Mouse (Mus musculus) neural tube, embryonic 15.5 days (tissue): ENCODE results near the gene C1qtnf4. TPM values are rescaled to one million over a fixed set of nuclear protein-coding genes. Genes with fewer than 3 reads are reported as not detected.
A peak's percentile ranks its signal among the peaks of the same experiment; 100 is the strongest.
"Not testable (repeated sequence)": the region's sequence is repeated elsewhere in the genome, so short reads cannot be mapped to it uniquely, and the experiment has no call there.

Experiments used
- ATAC-seq: fragments of 200-750 bp; cut with Nextera tagmentation; 2 replicates; pipeline ENCODE4 v1.8.0; 2017; ENCODE audit warnings: mild to moderate bottlenecking, moderate TSS enrichment, moderate library complexity; ENCODE audit not compliant: low FRiP score
- H3K27ac ChIP-seq: fragments of 300-500 bp; sonication (generic); replicated peaks from 2 replicates; pipeline ENCODE4 v1.5.1; 2015; ENCODE audit warnings: mild to moderate bottlenecking, inconsistent platforms
- H3K27me3 ChIP-seq: fragments of 300-500 bp; sonication (generic); replicated peaks from 2 replicates; pipeline ENCODE4 v1.6.1; 2015; ENCODE audit warnings: inconsistent platforms
- H3K36me3 ChIP-seq: fragments of 300-500 bp; sonication (generic); 2 replicates; pipeline ENCODE4 v1.6.1; 2015; ENCODE audit warnings: inconsistent platforms
- H3K4me1 ChIP-seq: fragments of 300-500 bp; sonication (generic); 2 replicates; pipeline ENCODE4 v1.6.1; 2015; ENCODE audit warnings: inconsistent platforms
- H3K4me2 ChIP-seq: fragments of 300-500 bp; sonication (generic); 2 replicates; pipeline ENCODE4 v1.6.1; 2015; ENCODE audit warnings: inconsistent platforms, mild to moderate bottlenecking, moderate library complexity
- H3K4me3 ChIP-seq: fragments of 300-500 bp; sonication (generic); replicated peaks from 2 replicates; pipeline ENCODE4 v1.5.1; 2015; ENCODE audit warnings: mild to moderate bottlenecking, inconsistent platforms
- H3K9ac ChIP-seq: fragments of 300-500 bp; sonication (generic); replicated peaks from 2 replicates; pipeline ENCODE4 v1.6.1; 2015; ENCODE audit warnings: mild to moderate bottlenecking, inconsistent platforms
- H3K9me3 ChIP-seq: fragments of 300-500 bp; sonication (generic); replicated peaks from 2 replicates; pipeline ENCODE4 v1.6.1; 2016; ENCODE audit warnings: inconsistent platforms
- WGBS: fragments of 180-500 bp; shearing (Covaris S2); methylation state at CpG from one replicate; pipeline ENCODE4 v1.1.7; 2015; ENCODE audit warnings: mixed read lengths; 5-methylcytosine and 5-hydroxymethylcytosine counted together
- polyA plus RNA-seq: library from polyadenylated mRNA; unstranded; fragments of >200 nt; fragmentation: Nextera tagmentation; extraction: Ambion mirVana; gene quantifications from 2 replicates; pipeline ENCODE4 v1.2.1, GENCODE M21; 2015

C1qtnf4 gene
- polyA plus RNA-seq, 1 experiment from 2014 or later = 207 TPM

DNA sequence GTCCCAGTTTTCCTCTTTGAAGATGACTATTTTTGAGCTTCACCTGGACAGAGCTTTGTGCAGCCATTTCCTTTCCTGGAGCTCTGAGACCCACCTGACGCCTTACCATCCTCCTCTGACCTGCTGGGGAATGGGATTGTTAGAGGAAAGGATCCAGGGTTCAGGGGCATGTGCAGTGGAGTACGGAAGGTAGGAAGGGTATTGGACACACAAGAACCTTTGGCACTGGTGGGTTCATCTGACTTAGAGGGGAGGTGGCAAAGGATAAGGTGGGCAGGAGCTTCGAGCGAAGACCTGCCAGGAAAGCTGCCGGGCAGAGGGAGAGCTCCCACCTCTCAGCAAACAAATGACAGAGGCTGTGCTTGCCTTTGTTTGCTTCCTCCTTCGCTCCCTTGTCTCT, 776 bp downstream of the C1qtnf4 start:
- 0 out of 2 replicates have a peak, but pooled peaks cover 4% of the 10 kb centered on the region for H3K36me3 ChIP-seq
- peaks cover 57% of the 10 kb centered on the region for H3K4me1 ChIP-seq
- peak; percentile 7; the same call in 1 of the 2 replicates for ATAC-seq
- peak overlapping the region; percentile 73 for H3K4me3 ChIP-seq
- H3K9me3 ChIP-seq = no peaks in the 10 kb centered on the region
- peak overlapping the region; percentile 91 for H3K9ac ChIP-seq
- H3K27ac ChIP-seq = peak overlapping the region; percentile 94
- H3K4me2 ChIP-seq = peak overlapping the region; percentile 78
- 22% methylated on average over 6 of the region's 6 CpGs for WGBS
- no peaks in the 10 kb centered on the region for H3K27me3 ChIP-seq

DNA sequence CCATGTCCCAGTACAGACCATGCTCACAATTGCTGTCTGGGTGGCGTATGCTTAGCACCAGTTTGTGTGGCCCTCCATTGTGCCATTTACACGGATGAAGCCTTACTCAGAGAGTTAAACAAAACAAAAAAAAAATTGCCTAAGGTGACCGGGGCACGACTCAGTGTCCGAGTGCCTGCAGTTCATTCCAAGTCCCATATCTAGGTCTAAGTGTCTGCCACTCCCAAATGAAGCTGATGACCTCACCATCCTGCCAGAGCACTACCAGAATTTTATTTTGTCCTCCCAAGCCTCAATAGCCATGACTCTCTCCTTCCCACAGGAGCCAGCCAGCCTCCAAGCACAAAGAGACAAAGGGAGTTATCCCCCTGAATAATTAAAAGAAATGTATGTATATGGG, 2.0 kb downstream of the C1qtnf4 start:
- ATAC-seq = no peak
- Histone ChIP-seq H3K4me3 (peak overlapping the region; percentile 73), H3K4me2 (peak overlapping the region; percentile 78), H3K9ac (peak overlapping the region; percentile 91), H3K4me1 (peaks cover 62% of the 10 kb centered on the region), H3K27ac (peak overlapping the region; percentile 94), H3K27me3 (no peaks in the 10 kb centered on the region), H3K36me3 (peaks cover 9% of the 10 kb centered on the region; the same call in 1 of the 2 replicates), H3K9me3 (no peaks in the 10 kb centered on the region)
- WGBS = 73% methylated on average over 5 of the region's 5 CpGs

DNA sequence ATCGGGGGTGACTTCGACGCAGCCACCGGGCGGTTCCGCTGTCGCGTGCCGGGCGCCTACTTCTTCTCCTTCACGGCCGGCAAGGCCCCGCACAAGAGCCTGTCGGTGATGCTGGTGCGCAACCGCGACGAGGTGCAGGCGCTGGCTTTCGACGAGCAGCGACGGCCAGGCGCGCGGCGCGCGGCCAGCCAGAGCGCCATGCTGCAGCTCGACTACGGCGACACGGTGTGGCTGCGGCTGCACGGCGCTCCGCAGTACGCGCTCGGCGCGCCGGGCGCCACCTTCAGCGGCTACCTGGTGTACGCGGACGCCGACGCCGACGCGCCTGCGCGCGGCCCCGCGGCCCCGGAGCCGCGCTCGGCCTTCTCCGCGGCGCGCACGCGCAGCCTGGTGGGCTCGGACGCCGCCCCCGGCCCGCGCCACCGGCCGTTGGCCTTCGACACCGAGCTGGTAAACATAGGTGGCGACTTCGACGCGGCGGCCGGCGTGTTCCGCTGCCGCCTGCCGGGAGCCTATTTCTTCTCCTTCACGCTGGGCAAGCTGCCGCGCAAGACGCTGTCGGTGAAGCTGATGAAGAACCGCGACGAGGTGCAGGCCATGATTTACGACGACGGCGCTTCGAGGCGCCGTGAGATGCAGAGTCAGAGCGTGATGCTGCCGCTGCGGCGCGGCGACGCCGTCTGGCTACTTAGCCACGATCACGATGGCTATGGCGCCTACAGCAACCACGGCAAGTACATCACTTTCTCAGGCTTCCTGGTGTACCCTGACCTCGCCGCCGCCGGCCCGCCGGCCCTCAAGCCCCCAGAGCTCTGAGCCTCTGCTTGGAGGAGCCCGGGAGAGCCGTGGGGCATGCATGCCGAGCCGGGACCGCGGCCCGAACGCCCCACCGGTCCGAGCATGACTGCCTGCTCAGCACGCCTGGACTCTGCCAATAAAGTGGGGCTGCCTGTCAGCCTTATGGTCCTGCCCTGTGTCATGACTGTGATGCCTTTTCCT, 4.2 kb downstream of the C1qtnf4 start:
- peak overlapping the region; percentile 74 for H3K27ac ChIP-seq
- H3K36me3 ChIP-seq = peaks cover 6% of the 10 kb centered on the region
- 2% methylated on average over 133 of the region's 133 CpGs for whole genome bisulfite sequencing
- peak overlapping the region; percentile 47 for H3K9ac ChIP-seq
- no peaks in the 10 kb centered on the region for H3K27me3 ChIP-seq
- peaks cover 47% of the 10 kb centered on the region for H3K4me1 ChIP-seq
- H3K9me3 ChIP-seq = no peaks in the 10 kb centered on the region
- ATAC-seq = peak; percentile 60
- peak overlapping the region; percentile 70 for H3K4me2 ChIP-seq
- peak overlapping the region; percentile 47 for H3K4me3 ChIP-seq

DNA sequence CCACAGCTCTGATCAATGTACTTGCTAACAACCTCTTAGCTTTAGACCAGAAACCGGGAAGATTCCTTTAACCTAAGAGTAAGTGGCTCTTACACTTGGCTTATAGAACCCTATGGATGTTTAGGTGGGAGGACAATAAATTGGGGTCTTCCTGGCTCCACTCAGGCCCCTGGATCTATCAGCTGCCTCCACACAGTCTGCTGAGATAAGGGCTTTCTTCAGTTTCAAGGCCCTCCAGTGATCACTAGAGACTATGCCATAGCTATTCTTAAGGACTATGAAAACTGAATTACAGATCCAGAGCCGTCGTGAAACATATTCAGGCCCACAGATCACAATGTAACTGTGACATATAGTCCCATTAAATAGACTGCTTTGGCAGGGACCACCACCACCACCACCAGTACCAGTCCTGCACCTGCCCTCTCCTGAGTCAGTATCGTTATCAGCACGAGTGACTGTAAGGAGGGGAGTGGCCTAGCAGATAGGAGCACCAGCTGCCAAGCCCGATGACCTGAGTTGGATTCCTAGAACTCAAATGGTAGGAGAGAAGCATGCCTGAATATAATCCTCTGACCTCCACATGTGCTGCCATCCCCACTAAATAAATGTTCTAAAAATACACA, 8.1 kb downstream of the C1qtnf4 start:
- H3K27ac ChIP-seq = no peak overlapping the region
- H3K36me3 ChIP-seq = peaks cover 42% of the 10 kb centered on the region
- no peak overlapping the region for H3K4me2 ChIP-seq
- 89% methylated on average over 6 of the region's 6 CpGs for WGBS
- H3K4me3 ChIP-seq = no peak overlapping the region
- H3K9ac ChIP-seq = no peak overlapping the region
- ATAC-seq = no peak
- no peaks in the 10 kb centered on the region for H3K27me3 ChIP-seq
- H3K4me1 ChIP-seq = peaks cover 29% of the 10 kb centered on the region
- H3K9me3 ChIP-seq = no peaks in the 10 kb centered on the region

DNA sequence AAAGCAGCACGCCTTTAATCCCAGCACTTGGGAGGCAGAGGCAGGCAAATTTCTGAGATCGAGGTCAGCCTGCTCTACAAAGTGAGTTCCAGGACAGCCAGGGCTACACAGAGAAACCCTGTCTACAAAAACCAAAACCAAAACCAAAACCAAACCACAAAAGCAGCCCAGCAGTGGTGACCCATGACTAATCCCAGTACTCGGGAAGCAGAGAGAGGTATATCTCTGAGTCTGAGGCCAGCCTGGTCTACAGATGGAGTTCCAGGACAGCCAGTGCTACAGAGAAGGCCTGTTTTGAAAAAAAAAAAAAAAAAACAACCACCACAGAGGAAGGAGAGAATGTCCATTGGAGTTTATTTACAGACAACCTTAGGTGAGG, 8.6 kb downstream of the C1qtnf4 start:
- H3K9me3 ChIP-seq, H3K4me3 ChIP-seq, H3K4me2 ChIP-seq, H3K9ac ChIP-seq, ATAC-seq, H3K27ac ChIP-seq, H3K27me3 ChIP-seq: not testable (repeated sequence)
- H3K36me3 ChIP-seq = peaks cover 47% of the 10 kb centered on the region
- WGBS = 93% methylated on average over 3 of the region's 3 CpGs
- peaks cover 24% of the 10 kb centered on the region for H3K4me1 ChIP-seq

DNA sequence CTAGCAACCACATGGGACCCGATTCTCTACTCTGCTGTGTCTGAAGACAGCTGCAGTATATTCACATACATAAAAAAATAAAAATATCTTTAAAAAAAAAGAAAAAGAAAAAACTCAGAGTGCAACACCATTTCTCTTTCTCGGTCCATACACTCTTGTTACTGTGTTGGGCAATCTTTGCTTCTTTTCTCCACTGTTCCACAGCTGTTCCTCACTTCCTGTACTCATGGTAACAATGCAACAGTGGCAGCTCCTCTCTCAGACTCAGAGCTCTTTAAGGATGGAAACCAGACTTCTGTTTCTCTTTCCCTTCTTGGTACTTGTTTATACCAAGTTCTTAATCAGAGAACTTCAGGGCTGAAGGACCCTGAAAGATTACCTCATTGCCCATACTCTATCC, 17.7 kb downstream of the C1qtnf4 start:
- H3K27ac ChIP-seq = peak overlapping the region; percentile 94; the same call in 1 of the 2 replicates
- 88% methylated on average over 2 of the region's 2 CpGs for WGBS
- H3K9me3 ChIP-seq = no peaks in the 10 kb centered on the region
- peaks cover 40% of the 10 kb centered on the region for H3K36me3 ChIP-seq
- H3K27me3 ChIP-seq = no peaks in the 10 kb centered on the region
- no peak for ATAC-seq
- peaks cover 40% of the 10 kb centered on the region for H3K4me1 ChIP-seq
- H3K4me3 ChIP-seq = peak overlapping the region; percentile 80
- peak overlapping the region; percentile 73 for H3K9ac ChIP-seq
- peak overlapping the region; percentile 75 for H3K4me2 ChIP-seq

DNA sequence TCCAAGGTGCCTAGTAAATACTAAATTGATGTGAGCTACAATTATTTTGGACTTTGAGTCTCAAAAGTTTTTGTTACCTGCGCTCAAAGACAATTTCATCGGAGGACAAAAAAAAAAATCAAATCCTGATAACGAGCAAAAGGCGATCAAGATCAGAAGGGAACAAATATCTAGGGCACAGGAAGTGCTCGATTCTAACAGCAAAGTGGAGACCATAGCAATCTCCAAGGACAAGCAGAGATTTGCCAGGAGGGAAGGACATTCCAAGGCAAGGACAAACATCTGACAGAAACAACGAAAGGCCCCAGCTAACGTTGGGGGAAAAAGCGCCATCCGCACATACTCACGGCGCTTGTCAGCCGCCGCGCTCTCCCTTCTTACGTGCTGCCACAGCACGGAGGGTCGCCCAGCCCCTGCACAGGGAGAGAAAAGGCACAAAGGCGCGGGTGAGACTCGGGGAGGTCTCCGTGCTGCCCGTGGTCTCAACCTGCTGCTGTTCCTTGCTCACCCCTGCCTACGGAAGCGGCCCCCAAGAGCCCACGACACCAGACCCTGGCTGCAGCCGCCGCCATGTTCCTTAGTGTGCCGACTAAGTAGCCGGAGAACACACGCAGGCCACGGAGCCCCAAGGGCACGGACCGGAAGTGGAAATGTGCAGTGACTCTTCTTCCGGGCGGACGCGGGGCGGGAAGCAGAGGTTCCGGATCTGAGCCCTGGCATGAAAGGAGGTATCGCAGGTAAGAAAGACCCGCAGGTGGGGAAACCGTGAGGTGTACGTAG, 18.6 kb downstream of the C1qtnf4 start, which contains the start of the genes Kbtbd4 and Ndufs3:
Kbtbd4 (plus strand) TSS at position 665 of the 780 bp plus-strand sequence.
Ndufs3 (minus strand) TSS at position 752 of the 780 bp plus-strand sequence.
- Histone ChIP-seq H3K27me3 (no peaks in the 10 kb centered on the region), H3K4me3 (peak within 1 kb of the TSS; percentile 80), H3K4me1 (peaks cover 40% of the 10 kb centered on the region), H3K9ac (peak within 1 kb of the TSS; percentile 73), H3K27ac (peak within 1 kb of the TSS; percentile 94), H3K36me3 (peaks cover 40% of the 10 kb centered on the region), H3K9me3 (no peaks in the 10 kb centered on the region), H3K4me2 (peak within 1 kb of the TSS; percentile 75)
- peak; percentile 94 for ATAC-seq
- under 1% methylated on average over 43 of the region's 43 CpGs for WGBS

DNA sequence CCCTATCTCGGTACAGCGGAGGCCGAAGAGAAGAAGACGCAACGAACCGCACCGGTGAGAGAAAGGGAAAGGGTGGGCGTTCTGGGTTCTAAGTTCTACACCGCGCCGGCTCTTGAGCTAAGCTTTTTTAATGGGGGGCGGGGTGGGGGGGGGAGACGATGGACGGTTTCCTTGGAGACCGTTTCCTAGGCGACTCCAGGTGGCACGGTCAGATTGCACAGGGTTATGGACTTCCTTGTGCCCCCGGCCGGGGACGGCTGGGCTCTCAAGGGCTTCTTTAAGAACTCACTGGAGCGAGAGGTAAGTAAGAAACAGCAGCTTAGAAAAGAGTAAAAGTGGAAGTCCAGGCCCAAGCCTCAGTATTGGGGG, 19.2 kb downstream of the C1qtnf4 start:
- H3K9ac ChIP-seq = peak overlapping the region; percentile 73
- H3K4me2 ChIP-seq = peak overlapping the region; percentile 75
- no peaks in the 10 kb centered on the region for H3K9me3 ChIP-seq
- peak overlapping the region; percentile 94 for H3K27ac ChIP-seq
- peaks cover 40% of the 10 kb centered on the region for H3K4me1 ChIP-seq
- WGBS = under 1% methylated on average over 21 of the region's 21 CpGs
- ATAC-seq = peak; percentile 65; the same call in 1 of the 2 replicates
- H3K4me3 ChIP-seq = peak overlapping the region; percentile 80
- no peaks in the 10 kb centered on the region for H3K27me3 ChIP-seq
- peaks cover 44% of the 10 kb centered on the region for H3K36me3 ChIP-seq

DNA sequence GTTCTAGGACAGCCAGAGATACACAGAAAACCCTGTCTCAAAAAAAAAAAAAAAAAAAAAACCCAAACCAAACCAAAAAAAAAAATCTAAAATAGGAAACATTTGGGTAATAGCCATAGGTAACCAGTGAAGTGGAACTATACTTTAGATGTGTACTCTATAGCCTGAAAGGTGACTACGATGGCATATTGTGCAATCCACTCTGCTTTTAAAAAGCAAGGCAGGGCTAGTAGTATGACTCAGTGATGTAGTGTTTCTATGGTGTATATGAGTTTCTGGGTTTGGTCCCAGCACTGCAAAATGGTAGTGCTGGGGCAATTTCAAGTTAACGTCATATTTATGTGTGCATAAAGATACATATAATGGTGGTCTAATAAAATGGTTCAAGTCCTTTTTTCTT, 21.1 kb downstream of the C1qtnf4 start:
- no peak overlapping the region for H3K4me2 ChIP-seq
- peaks cover 40% of the 10 kb centered on the region for H3K4me1 ChIP-seq
- no peak overlapping the region for H3K4me3 ChIP-seq
- ATAC-seq = no peak
- H3K36me3 ChIP-seq = peaks cover 51% of the 10 kb centered on the region
- no peak overlapping the region for H3K27ac ChIP-seq
- WGBS = 90% methylated on average over 2 of the region's 2 CpGs
- H3K27me3 ChIP-seq = no peaks in the 10 kb centered on the region
- no peak overlapping the region for H3K9ac ChIP-seq
- H3K9me3 ChIP-seq = no peaks in the 10 kb centered on the region

DNA sequence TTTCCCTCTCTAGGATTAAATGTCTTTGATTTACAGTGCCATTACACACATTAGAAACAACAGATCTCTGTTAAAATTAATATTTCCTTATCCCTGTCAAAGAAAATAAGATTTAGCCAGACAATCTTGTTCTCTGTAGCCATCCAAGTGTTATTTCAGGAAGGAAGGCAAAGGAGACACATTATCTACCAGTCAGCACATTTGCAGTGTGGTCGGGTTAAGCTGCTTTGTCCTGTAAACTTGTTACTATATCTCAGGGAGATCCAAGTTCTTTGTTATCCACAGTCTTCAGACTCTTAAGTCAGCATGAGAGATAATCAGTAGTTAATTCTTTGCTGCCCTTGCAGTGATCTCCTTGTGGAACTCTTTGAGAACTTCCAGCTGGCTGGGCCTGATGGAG, 25.2 kb downstream of the C1qtnf4 start:
- Histone ChIP-seq H3K36me3 (peaks cover 50% of the 10 kb centered on the region), H3K4me3 (no peak overlapping the region), H3K4me2 (no peak overlapping the region), H3K4me1 (peaks cover 33% of the 10 kb centered on the region), H3K27ac (no peak overlapping the region), H3K9me3 (no peaks in the 10 kb centered on the region), H3K9ac (no peak overlapping the region), H3K27me3 (no peaks in the 10 kb centered on the region)
- WGBS = 85% methylated on average over 1 of the region's 1 CpGs
- ATAC-seq = no peak

DNA sequence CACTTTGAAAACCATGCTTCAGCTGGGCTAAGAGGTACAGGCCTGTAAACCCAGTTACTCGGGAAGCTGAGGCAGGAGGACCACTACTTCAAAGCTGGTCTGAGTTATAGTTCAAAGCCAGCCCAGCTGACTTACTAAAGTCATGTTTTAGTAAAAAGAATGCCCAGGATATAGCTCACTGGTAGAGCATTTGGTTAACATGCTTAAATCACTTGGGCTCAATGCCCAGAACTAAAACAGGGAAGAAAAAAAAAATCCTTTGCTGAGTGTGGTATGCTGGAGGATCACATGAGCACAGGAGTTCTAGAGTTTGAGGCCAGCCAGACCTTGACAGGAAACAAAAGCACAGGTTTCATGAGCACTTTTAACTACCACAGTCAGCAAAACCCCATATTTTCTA, 26.0 kb downstream of the C1qtnf4 start:
- 82% methylated on average over 1 of the region's 1 CpGs for WGBS
- Histone ChIP-seq H3K4me1 (peaks cover 33% of the 10 kb centered on the region), H3K4me3 (no peak overlapping the region), H3K4me2 (no peak overlapping the region), H3K27me3 (no peaks in the 10 kb centered on the region), H3K36me3 (peaks cover 50% of the 10 kb centered on the region), H3K9me3 (no peaks in the 10 kb centered on the region), H3K27ac (no peak overlapping the region), H3K9ac (no peak overlapping the region)
- no peak for ATAC-seq
